Mouse (Mus musculus): ENCODE data around the gene Serpine2. TPM values are rescaled to one million over a fixed set of nuclear protein-coding genes. Genes with fewer than 3 reads are reported as not detected.

Serpine2 gene
- polyA plus RNA-seq, 1 experiment from 2014 or later, result 142 TPM

GRCm38 (mm10) chr1:79762282-79763250 lies 98.4 kb downstream of the Serpine2 start:
- 60% methylated on average over 16 of the region's 16 CpGs for whole genome bisulfite sequencing
- Histone ChIP-seq H3K36me3 (no peaks in the 10 kb centered on the region), H3K4me3 (peak overlapping the region; percentile 81; the same call in 1 of the 2 replicates), H3K9me3 (no peaks in the 10 kb centered on the region), H3K4me1 (peaks cover 20% of the 10 kb centered on the region), H3K27me3 (no peaks in the 10 kb centered on the region), H3K4me2 (peak overlapping the region; percentile 83), H3K27ac (no peak overlapping the region), H3K9ac (no peak overlapping the region)
- no peak for ATAC-seq (ENCODE audit: insufficient number of reproducible peaks, low FRiP score, low TSS enrichment, low read depth)

- no peak overlapping the region for H3K27ac ChIP-seq
- no peaks in the 10 kb centered on the region for H3K27me3 ChIP-seq
- H3K9ac ChIP-seq, result no peak overlapping the region
- WGBS, result 2% methylated on average over 6 of the region's 6 CpGs
- no peaks in the 10 kb centered on the region for H3K9me3 ChIP-seq
- ATAC-seq (ENCODE audit: insufficient number of reproducible peaks, low FRiP score, low TSS enrichment, low read depth), result no peak
- peak overlapping the region; percentile 83 for H3K4me2 ChIP-seq
- peak overlapping the region; percentile 81 for H3K4me3 ChIP-seq
- peaks cover 24% of the 10 kb centered on the region for H3K4me1 ChIP-seq
- H3K36me3 ChIP-seq, result no peaks in the 10 kb centered on the region
These were observed 99.1 kb downstream of the Serpine2 start for GRCm38 (mm10) chr1:79761917-79762271.

- Histone ChIP-seq H3K9ac (peak overlapping the region; percentile 81), H3K27me3 (no peaks in the 10 kb centered on the region), H3K36me3 (no peaks in the 10 kb centered on the region), H3K4me2 (peak overlapping the region; percentile 83), H3K9me3 (no peaks in the 10 kb centered on the region), H3K4me1 (peaks cover 26% of the 10 kb centered on the region), H3K4me3 (peak overlapping the region; percentile 81), H3K27ac (0 out of 2 replicates have a peak overlapping the region, but pooled peaks have one; percentile 43)
- WGBS, result under 1% methylated on average over 65 of the region's 65 CpGs
- peak; percentile 87 for ATAC-seq (ENCODE audit: insufficient number of reproducible peaks, low FRiP score, low TSS enrichment, low read depth)
These were observed 99.7 kb downstream of the Serpine2 start for GRCm38 (mm10) chr1:79761106-79761916.

GRCm38 (mm10) chr1:79760656-79761055 lies 100.3 kb downstream of the Serpine2 start:
- Histone ChIP-seq H3K9ac (peak overlapping the region; percentile 81; the same call in 1 of the 2 replicates), H3K4me1 (peaks cover 26% of the 10 kb centered on the region), H3K36me3 (no peaks in the 10 kb centered on the region), H3K4me2 (peak overlapping the region; percentile 83), H3K9me3 (no peaks in the 10 kb centered on the region), H3K27ac (no peak overlapping the region), H3K27me3 (no peaks in the 10 kb centered on the region), H3K4me3 (peak overlapping the region; percentile 81)
- WGBS, result 4% methylated on average over 11 of the region's 11 CpGs
- no peak for ATAC-seq (ENCODE audit: insufficient number of reproducible peaks, low FRiP score, low TSS enrichment, low read depth)

GRCm38 (mm10) chr1:79759436-79759972 lies 101.5 kb downstream of the Serpine2 start:
- Histone ChIP-seq H3K36me3 (no peaks in the 10 kb centered on the region), H3K9me3 (no peaks in the 10 kb centered on the region), H3K4me3 (no peak overlapping the region), H3K4me2 (no peak overlapping the region), H3K9ac (no peak overlapping the region), H3K27ac (no peak overlapping the region), H3K4me1 (peaks cover 26% of the 10 kb centered on the region), H3K27me3 (no peaks in the 10 kb centered on the region)
- ATAC-seq (ENCODE audit: insufficient number of reproducible peaks, low FRiP score, low TSS enrichment, low read depth), result no peak
- WGBS, result 52% methylated on average over 5 of the region's 5 CpGs

GRCm38 (mm10) chr1:79759006-79759405 lies 102.0 kb downstream of the Serpine2 start:
- Histone ChIP-seq H3K27me3 (no peaks in the 10 kb centered on the region), H3K27ac (no peak overlapping the region), H3K4me1 (peaks cover 26% of the 10 kb centered on the region), H3K9me3 (no peaks in the 10 kb centered on the region), H3K36me3 (no peaks in the 10 kb centered on the region), H3K9ac (no peak overlapping the region), H3K4me3 (no peak overlapping the region), H3K4me2 (no peak overlapping the region)
- ATAC-seq (ENCODE audit: insufficient number of reproducible peaks, low FRiP score, low TSS enrichment, low read depth), result no peak
- WGBS, result 19% methylated on average over 2 of the region's 2 CpGs

- no peaks in the 10 kb centered on the region for H3K36me3 ChIP-seq
- ATAC-seq (ENCODE audit: insufficient number of reproducible peaks, low FRiP score, low TSS enrichment, low read depth), result no peak
- 79% methylated on average over 4 of the region's 4 CpGs for WGBS
- no peaks in the 10 kb centered on the region for H3K27me3 ChIP-seq
- H3K4me1 ChIP-seq, result peaks cover 26% of the 10 kb centered on the region
- no peak overlapping the region for H3K4me3 ChIP-seq
- H3K27ac ChIP-seq, result no peak overlapping the region
- no peak overlapping the region for H3K4me2 ChIP-seq
- H3K9me3 ChIP-seq, result no peaks in the 10 kb centered on the region
- no peak overlapping the region for H3K9ac ChIP-seq
These were observed 103.4 kb downstream of the Serpine2 start for GRCm38 (mm10) chr1:79757597-79757996.

GRCm38 (mm10) chr1:79757161-79757560 lies 103.8 kb downstream of the Serpine2 start:
- Histone ChIP-seq H3K27ac (no peak overlapping the region), H3K4me3 (no peak overlapping the region), H3K4me1 (peaks cover 24% of the 10 kb centered on the region), H3K4me2 (no peak overlapping the region), H3K9me3 (no peaks in the 10 kb centered on the region), H3K27me3 (no peaks in the 10 kb centered on the region), H3K36me3 (no peaks in the 10 kb centered on the region), H3K9ac (no peak overlapping the region)
- 53% methylated on average over 7 of the region's 7 CpGs for WGBS
- ATAC-seq (ENCODE audit: insufficient number of reproducible peaks, low FRiP score, low TSS enrichment, low read depth), result no peak

GRCm38 (mm10) chr1:79756417-79756816 lies 104.6 kb downstream of the Serpine2 start:
- Histone ChIP-seq H3K27ac (no peak overlapping the region), H3K27me3 (no peaks in the 10 kb centered on the region)

GRCm38 (mm10) chr1:79755376-79755775 lies 105.6 kb downstream of the Serpine2 start:
- no peak for ATAC-seq (ENCODE audit: insufficient number of reproducible peaks, low FRiP score, low TSS enrichment, low read depth)
- Histone ChIP-seq H3K27me3 (no peaks in the 10 kb centered on the region), H3K4me1 (peaks cover 13% of the 10 kb centered on the region; the same call in 1 of the 2 replicates), H3K4me3 (no peak overlapping the region), H3K9me3 (no peaks in the 10 kb centered on the region), H3K36me3 (peaks cover 3% of the 10 kb centered on the region; the same call in 1 of the 2 replicates), H3K4me2 (no peak overlapping the region), H3K9ac (no peak overlapping the region), H3K27ac (no peak overlapping the region)
- 44% methylated on average over 2 of the region's 2 CpGs for WGBS

More at GRCm38 (mm10) chr1:79756417-79756816, 104.6 kb downstream of the Serpine2 start:
- ATAC-seq (ENCODE audit: insufficient number of reproducible peaks, low FRiP score, low TSS enrichment, low read depth), result no peak
- H3K4me1 ChIP-seq, result peaks cover 20% of the 10 kb centered on the region
- no peak overlapping the region for H3K4me2 ChIP-seq
- H3K9me3 ChIP-seq, result no peaks in the 10 kb centered on the region
- H3K4me3 ChIP-seq, result no peak overlapping the region
- H3K36me3 ChIP-seq, result peaks cover 3% of the 10 kb centered on the region; the same call in 1 of the 2 replicates
- 88% methylated on average over 5 of the region's 5 CpGs for WGBS
- H3K9ac ChIP-seq, result no peak overlapping the region

GRCm38 (mm10) chr1:79754936-79755335 lies 106.0 kb downstream of the Serpine2 start:
- no peak overlapping the region for H3K4me2 ChIP-seq
- no peak overlapping the region for H3K27ac ChIP-seq
- WGBS, result 82% methylated on average over 3 of the region's 3 CpGs
- ATAC-seq (ENCODE audit: insufficient number of reproducible peaks, low FRiP score, low TSS enrichment, low read depth), result no peak
- H3K4me3 ChIP-seq, result no peak overlapping the region
- no peaks in the 10 kb centered on the region for H3K9me3 ChIP-seq
- no peaks in the 10 kb centered on the region for H3K27me3 ChIP-seq
- H3K36me3 ChIP-seq, result peaks cover 3% of the 10 kb centered on the region; the same call in 1 of the 2 replicates
- H3K9ac ChIP-seq, result no peak overlapping the region
- H3K4me1 ChIP-seq, result peaks cover 13% of the 10 kb centered on the region; the same call in 1 of the 2 replicates

Measured in limb, embryonic 15.5 days (tissue).